Mouse (Mus musculus): ENCODE results near the gene Ptprg. TPM values are rescaled to one million over a fixed set of nuclear protein-coding genes. Genes with fewer than 3 reads are reported as not detected.
"Not testable (repeated sequence)": the region's sequence is repeated elsewhere in the genome, so short reads cannot be mapped to it uniquely, and the experiment has no call there.

Ptprg gene
- polyA plus RNA-seq, 1 experiment from 2014 or later: 33.7 TPM

DNA sequence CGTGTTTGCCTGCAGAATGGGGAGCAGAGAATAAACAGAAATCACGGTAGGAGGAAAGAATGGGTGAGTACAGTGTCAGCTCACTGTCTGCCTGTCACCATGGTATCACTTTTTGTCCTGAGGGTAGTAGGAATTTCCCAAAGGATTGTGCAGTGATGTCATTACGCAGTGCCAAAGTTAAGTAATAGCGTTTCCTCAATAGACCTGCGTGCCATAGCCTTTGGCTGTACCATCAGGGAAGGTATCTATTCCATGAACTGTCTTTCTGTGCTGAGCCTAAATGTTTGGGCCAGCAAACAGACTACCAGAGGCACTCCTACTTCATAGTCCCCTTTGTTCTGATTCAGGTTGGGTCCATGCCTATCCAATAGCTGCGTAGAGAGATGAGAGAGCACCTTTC, 223.2 kb downstream of the Ptprg start:
- Histone ChIP-seq H3K9ac (ENCODE audit: low read length) (no peak overlapping the region), H3K4me3 (ENCODE audit: low read depth, low read length) (no peak overlapping the region), H3K9me3 (ENCODE audit: control insufficient read depth, low read length) (no peaks in the 10 kb centered on the region), H3K27ac (ENCODE audit: low read depth, low read length) (no peak overlapping the region), H3K4me2 (no peak overlapping the region), H3K36me3 (ENCODE audit: control insufficient read depth, insufficient read depth, low read length) (no peaks in the 10 kb centered on the region), H3K4me1 (ENCODE audit: control insufficient read depth, insufficient read depth, low read length) (peaks cover 15% of the 10 kb centered on the region), H3K27me3 (ENCODE audit: control insufficient read depth, insufficient read depth, low read length) (no peaks in the 10 kb centered on the region)
- WGBS: 85% methylated on average over 6 of the region's 6 CpGs
- DNase-seq (ENCODE audit: low spot score, missing footprints) (no peak), ATAC-seq (ENCODE audit: low FRiP score) (no peak)

DNA sequence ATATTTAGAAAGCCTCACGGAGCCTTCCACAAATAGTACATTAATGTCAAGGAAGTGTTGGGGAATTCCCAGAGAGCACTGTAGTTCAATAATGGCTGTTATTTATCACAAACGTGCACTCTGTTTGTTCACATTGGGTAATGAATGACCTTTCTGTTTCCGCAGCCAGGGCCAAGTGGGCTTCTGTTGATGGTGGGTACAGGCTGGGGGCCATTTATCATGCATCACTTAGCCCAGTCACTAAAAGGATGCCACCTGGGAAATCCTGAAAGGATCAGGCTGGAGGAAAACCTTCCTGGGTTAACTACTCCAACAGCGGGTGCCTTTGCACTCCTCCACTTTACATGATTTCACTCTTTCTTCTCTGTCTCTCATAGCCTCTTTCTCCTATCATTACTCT, 237.9 kb downstream of the Ptprg start:
- ATAC-seq (ENCODE audit: low FRiP score) (no peak), DNase-seq (ENCODE audit: low spot score, missing footprints) (no peak)
- H3K9ac ChIP-seq (ENCODE audit: low read length): no peak overlapping the region
- no peak overlapping the region for H3K27ac ChIP-seq (ENCODE audit: low read depth, low read length)
- no peaks in the 10 kb centered on the region for H3K9me3 ChIP-seq (ENCODE audit: control insufficient read depth, low read length)
- no peak overlapping the region for H3K4me3 ChIP-seq (ENCODE audit: low read depth, low read length)
- H3K36me3 ChIP-seq (ENCODE audit: control insufficient read depth, insufficient read depth, low read length): no peaks in the 10 kb centered on the region
- H3K4me1 ChIP-seq (ENCODE audit: control insufficient read depth, insufficient read depth, low read length): no peaks in the 10 kb centered on the region
- no peak overlapping the region for H3K4me2 ChIP-seq
- H3K27me3 ChIP-seq (ENCODE audit: control insufficient read depth, insufficient read depth, low read length): no peaks in the 10 kb centered on the region
- 86% methylated on average over 4 of the region's 4 CpGs for WGBS

DNA sequence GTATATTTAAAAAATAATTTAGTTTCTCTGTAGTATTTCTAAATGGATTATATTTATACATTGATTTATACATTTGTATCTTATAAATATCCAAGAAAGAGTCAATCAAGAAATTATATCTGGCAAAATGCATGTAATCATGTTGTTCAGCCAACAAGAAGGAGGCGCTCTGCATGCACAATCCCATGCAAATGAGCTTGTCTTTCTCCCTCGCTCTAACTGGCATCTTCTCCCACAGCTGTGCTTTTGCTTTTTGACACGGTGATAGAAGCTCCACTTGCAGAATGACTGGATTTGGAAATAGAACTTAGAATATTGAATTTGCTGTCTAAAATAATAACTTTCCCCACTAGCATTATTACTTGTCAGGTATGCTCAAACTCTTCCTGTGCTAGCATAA, 240.5 kb downstream of the Ptprg start:
- DNase-seq (ENCODE audit: low spot score, missing footprints) (no peak), ATAC-seq (ENCODE audit: low FRiP score) (no peak)
- no peaks in the 10 kb centered on the region for H3K4me1 ChIP-seq (ENCODE audit: control insufficient read depth, insufficient read depth, low read length)
- no peaks in the 10 kb centered on the region for H3K36me3 ChIP-seq (ENCODE audit: control insufficient read depth, insufficient read depth, low read length)
- no peak overlapping the region for H3K4me2 ChIP-seq
- H3K4me3 ChIP-seq (ENCODE audit: low read depth, low read length): no peak overlapping the region
- no peaks in the 10 kb centered on the region for H3K9me3 ChIP-seq (ENCODE audit: control insufficient read depth, low read length)
- H3K9ac ChIP-seq (ENCODE audit: low read length): no peak overlapping the region
- 93% methylated on average over 3 of the region's 3 CpGs for WGBS
- no peaks in the 10 kb centered on the region for H3K27me3 ChIP-seq (ENCODE audit: control insufficient read depth, insufficient read depth, low read length)
- no peak overlapping the region for H3K27ac ChIP-seq (ENCODE audit: low read depth, low read length)

DNA sequence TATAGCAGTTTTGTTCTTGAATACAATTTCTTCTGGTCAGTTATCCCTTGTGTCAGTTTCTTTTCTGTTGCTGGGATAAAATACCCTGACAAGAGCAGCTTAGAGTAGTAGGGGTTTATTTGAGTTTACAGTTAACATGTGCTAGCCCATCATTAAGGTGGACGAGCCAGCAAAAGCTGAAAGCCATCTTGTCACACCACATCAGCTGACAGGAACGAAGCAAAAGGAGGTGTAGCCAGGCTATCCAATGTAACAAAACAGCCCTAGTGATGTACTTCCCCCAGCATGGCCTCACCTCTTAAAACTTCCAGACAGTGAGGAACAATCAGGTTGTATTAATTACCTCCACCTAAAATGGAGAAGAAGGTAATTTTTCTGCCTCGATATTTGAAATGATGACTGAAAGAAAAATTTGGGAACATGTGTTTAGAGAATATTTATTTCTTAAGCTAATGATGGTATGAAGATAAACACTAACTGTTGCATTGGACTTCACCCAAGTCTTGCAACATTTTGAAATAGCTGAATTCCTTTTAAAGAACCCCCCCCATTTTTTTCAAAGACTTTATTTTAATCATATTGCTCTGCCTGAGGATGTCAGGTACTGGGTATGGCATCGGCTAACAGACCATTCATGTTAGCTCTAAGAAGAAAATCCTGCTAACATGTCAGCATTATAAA, 249.2 kb downstream of the Ptprg start:
- Histone ChIP-seq H3K4me3 (ENCODE audit: low read depth, low read length) (no peak overlapping the region), H3K9ac (ENCODE audit: low read length) (no peak overlapping the region), H3K36me3 (ENCODE audit: control insufficient read depth, insufficient read depth, low read length) (no peaks in the 10 kb centered on the region), H3K4me1 (ENCODE audit: control insufficient read depth, insufficient read depth, low read length) (no peaks in the 10 kb centered on the region), H3K9me3 (ENCODE audit: control insufficient read depth, low read length) (no peaks in the 10 kb centered on the region), H3K4me2 (no peak overlapping the region), H3K27me3 (ENCODE audit: control insufficient read depth, insufficient read depth, low read length) (no peaks in the 10 kb centered on the region), H3K27ac (ENCODE audit: low read depth, low read length) (no peak overlapping the region)
- no peak for ATAC-seq (ENCODE audit: low FRiP score)
- DNase-seq (ENCODE audit: low spot score, missing footprints): no peak
- WGBS: 84% methylated on average over 4 of the region's 4 CpGs

DNA sequence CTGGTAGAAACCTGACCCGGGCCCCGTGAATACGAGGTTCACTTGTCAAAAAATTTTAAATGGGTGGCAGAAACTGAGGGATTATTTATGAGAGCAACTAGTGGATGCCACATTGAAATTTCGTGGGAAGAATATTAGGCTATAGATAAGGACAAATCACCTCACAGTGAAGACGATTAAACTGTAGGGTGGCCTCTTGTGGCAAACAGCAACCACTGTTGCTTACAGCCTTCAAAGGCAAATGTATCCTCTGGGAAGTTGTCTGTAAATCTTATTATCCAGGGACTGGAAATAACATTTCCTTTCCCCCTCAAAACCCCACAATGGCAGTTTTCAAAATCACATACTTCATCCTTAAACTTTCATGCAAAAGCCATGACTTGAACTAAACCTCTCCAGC, 253.3 kb downstream of the Ptprg start:
- no peak for ATAC-seq (ENCODE audit: low FRiP score)
- no peaks in the 10 kb centered on the region for H3K9me3 ChIP-seq (ENCODE audit: control insufficient read depth, low read length)
- H3K4me1 ChIP-seq (ENCODE audit: control insufficient read depth, insufficient read depth, low read length): 0 out of 2 replicates have a peak, but pooled peaks cover 4% of the 10 kb centered on the region
- no peak overlapping the region for H3K4me3 ChIP-seq (ENCODE audit: low read depth, low read length)
- no peaks in the 10 kb centered on the region for H3K27me3 ChIP-seq (ENCODE audit: control insufficient read depth, insufficient read depth, low read length)
- H3K9ac ChIP-seq (ENCODE audit: low read length): no peak overlapping the region
- 70% methylated on average over 5 of the region's 5 CpGs for WGBS
- no peaks in the 10 kb centered on the region for H3K36me3 ChIP-seq (ENCODE audit: control insufficient read depth, insufficient read depth, low read length)
- no peak overlapping the region for H3K27ac ChIP-seq (ENCODE audit: low read depth, low read length)
- no peak overlapping the region for H3K4me2 ChIP-seq
- DNase-seq (ENCODE audit: low spot score, missing footprints): no peak

DNA sequence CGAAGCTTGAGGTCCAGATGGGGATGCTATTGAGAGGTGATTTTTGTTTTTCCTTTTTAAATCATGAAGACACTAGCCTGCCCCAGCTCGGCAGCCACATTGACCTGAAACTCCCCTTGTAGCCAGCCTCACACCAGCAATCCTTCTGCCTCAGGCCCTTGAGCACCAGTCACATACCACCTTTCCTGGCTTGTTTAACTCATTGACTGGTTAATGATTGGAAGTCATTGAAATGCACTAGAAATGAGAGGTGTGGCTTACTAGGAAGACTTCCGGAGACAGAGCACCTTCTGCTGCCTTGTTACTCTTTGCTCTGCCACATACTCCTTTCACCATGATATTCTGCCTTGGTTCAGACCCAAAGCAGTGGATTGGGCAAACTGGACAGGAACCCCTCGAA, 254.1 kb downstream of the Ptprg start:
- ATAC-seq (ENCODE audit: low FRiP score) (no peak), DNase-seq (ENCODE audit: low spot score, missing footprints) (no peak)
- Histone ChIP-seq H3K9ac (ENCODE audit: low read length) (no peak overlapping the region), H3K36me3 (ENCODE audit: control insufficient read depth, insufficient read depth, low read length) (no peaks in the 10 kb centered on the region), H3K4me2 (no peak overlapping the region), H3K4me1 (ENCODE audit: control insufficient read depth, insufficient read depth, low read length) (0 out of 2 replicates have a peak, but pooled peaks cover 4% of the 10 kb centered on the region), H3K4me3 (ENCODE audit: low read depth, low read length) (no peak overlapping the region), H3K9me3 (ENCODE audit: control insufficient read depth, low read length) (no peaks in the 10 kb centered on the region), H3K27ac (ENCODE audit: low read depth, low read length) (no peak overlapping the region), H3K27me3 (ENCODE audit: control insufficient read depth, insufficient read depth, low read length) (no peaks in the 10 kb centered on the region)
- 85% methylated on average over 4 of the region's 4 CpGs for WGBS

DNA sequence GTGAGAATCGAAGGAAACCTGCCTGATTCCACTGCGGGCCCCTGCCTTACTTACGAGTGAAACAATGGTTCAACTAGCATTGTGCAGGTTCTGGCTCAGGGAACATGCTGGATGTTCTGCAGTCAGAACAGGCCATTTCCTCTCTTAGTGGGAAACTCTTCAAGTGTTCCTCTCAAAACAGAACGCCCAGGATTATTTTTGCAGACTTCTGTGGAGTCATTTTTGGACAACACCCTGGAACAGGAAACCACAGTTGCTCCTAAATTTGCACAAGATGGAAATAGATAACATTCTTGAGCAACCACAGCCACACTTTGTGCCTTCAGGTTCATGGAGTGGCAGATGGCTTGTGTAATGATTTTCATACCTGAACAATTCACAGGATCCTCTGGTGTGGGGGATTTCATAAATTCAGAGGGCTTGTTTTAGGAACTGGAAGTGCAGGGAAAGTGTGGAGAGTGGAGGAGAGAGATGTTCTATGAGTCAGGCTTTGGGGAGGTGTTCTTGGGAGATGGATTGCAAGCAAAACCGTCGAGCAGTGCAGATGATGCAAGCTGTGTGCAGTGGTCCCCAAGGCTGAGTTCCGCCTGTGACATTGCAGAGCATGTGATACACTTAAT, 257.9 kb downstream of the Ptprg start:
- 86% methylated on average over 7 of the region's 7 CpGs for WGBS
- Histone ChIP-seq H3K9ac (ENCODE audit: low read length) (no peak overlapping the region), H3K4me1 (ENCODE audit: control insufficient read depth, insufficient read depth, low read length) (0 out of 2 replicates have a peak, but pooled peaks cover 4% of the 10 kb centered on the region), H3K4me3 (ENCODE audit: low read depth, low read length) (no peak overlapping the region), H3K36me3 (ENCODE audit: control insufficient read depth, insufficient read depth, low read length) (no peaks in the 10 kb centered on the region), H3K9me3 (ENCODE audit: control insufficient read depth, low read length) (no peaks in the 10 kb centered on the region), H3K27ac (ENCODE audit: low read depth, low read length) (no peak overlapping the region), H3K4me2 (no peak overlapping the region), H3K27me3 (ENCODE audit: control insufficient read depth, insufficient read depth, low read length) (no peaks in the 10 kb centered on the region)
- DNase-seq (ENCODE audit: low spot score, missing footprints): peak; percentile 66
- no peak for ATAC-seq (ENCODE audit: low FRiP score)

DNA sequence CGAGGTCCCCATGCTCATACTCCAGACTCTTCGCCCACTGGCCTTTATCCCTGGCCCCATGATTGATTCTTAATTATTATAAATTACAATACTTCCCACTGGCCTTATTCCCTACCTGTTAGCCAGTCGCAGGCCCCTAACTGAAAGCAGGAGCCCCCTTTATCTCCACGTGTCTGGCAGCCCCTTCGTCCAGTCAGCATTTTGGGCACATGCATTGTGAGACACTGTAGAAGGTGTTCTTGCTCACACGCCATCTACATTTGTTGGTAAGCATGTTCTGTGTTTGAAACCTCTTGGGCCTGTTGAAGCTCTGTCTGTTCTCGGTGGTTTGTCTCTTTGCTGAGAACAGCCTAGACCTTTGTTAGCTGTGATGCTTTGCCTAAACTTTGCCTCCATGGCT, 259.0 kb downstream of the Ptprg start:
- Histone ChIP-seq H3K4me3 (ENCODE audit: low read depth, low read length) (no peak overlapping the region), H3K27ac (ENCODE audit: low read depth, low read length) (no peak overlapping the region), H3K27me3 (ENCODE audit: control insufficient read depth, insufficient read depth, low read length) (no peaks in the 10 kb centered on the region), H3K36me3 (ENCODE audit: control insufficient read depth, insufficient read depth, low read length) (no peaks in the 10 kb centered on the region), H3K4me1 (ENCODE audit: control insufficient read depth, insufficient read depth, low read length) (0 out of 2 replicates have a peak, but pooled peaks cover 4% of the 10 kb centered on the region), H3K4me2 (no peak overlapping the region), H3K9me3 (ENCODE audit: control insufficient read depth, low read length) (no peaks in the 10 kb centered on the region), H3K9ac (ENCODE audit: low read length) (no peak overlapping the region)
- 93% methylated on average over 7 of the region's 7 CpGs for WGBS
- DNase-seq (ENCODE audit: low spot score, missing footprints) (peak; percentile 62), ATAC-seq (ENCODE audit: low FRiP score) (no peak)

DNA sequence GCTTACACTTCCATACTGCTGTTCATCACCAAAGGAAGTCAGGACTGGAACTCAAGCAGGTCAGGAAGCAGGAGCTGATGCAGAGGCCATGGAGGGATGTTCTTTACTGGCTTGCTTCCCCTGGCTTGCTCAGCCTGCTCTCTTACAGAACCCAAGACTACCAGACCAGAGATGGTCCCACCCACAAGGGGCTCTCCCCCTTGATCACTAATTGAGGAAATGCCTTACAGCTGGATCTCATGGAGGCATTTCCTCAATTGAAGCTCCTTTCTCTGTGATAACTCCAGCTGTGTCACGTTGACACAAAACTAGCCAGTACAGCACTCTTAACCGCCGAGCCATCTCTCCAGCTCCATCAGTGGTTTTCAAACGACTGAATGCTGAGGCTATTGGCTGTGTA, 261.5 kb downstream of the Ptprg start:
- H3K4me2 ChIP-seq; H3K4me1 ChIP-seq (ENCODE audit: control insufficient read depth, insufficient read depth, low read length); ATAC-seq (ENCODE audit: low FRiP score); H3K36me3 ChIP-seq (ENCODE audit: control insufficient read depth, insufficient read depth, low read length); H3K4me3 ChIP-seq (ENCODE audit: low read depth, low read length); H3K27me3 ChIP-seq (ENCODE audit: control insufficient read depth, insufficient read depth, low read length); H3K9me3 ChIP-seq (ENCODE audit: control insufficient read depth, low read length); DNase-seq (ENCODE audit: low spot score, missing footprints); H3K9ac ChIP-seq (ENCODE audit: low read length); H3K27ac ChIP-seq (ENCODE audit: low read depth, low read length): not testable (repeated sequence)
- 66% methylated on average over 4 of the region's 4 CpGs for WGBS

Data from midbrain, embryonic 11.5 days (tissue).